Mouse (Mus musculus) CH12F3 (cell line): ENCODE data around the gene Pck1.

Experiments
- in situ Hi-C: fragments of 300-500 bp; cut with MboI; formaldehyde crosslinking; loops from 2 replicates; pipeline ENCODE4 v1.14.3; 2020; ENCODE audit warnings: low sequenced_read_pairs

Gene Pck1

GRCm38 (mm10) chr2:173172386-173172785, 19.5 kb downstream of the Pck1 start:
- in situ Hi-C loops: no loop called here

DNA sequence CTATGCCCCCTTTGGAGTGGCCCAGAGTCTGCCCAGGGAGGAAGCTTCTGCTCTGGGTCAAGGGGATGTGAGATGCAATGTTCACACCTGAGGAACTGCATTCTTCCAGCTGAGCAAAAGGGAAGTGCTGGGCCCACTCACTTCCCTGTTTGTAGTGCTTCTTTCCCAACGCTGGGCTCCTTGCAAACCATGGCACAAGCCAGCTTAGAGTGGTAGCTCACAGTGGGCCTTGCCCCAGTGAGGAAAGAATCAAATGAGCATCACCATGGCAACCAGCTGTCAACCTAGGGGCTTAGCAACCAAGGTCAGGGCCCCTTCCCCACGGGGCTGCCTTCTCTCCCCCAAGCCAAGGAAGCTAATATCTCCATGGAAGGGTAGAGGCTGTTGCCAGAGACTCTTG, 20.2 kb downstream of the Pck1 start:
- in situ Hi-C loops: no loop called here

DNA sequence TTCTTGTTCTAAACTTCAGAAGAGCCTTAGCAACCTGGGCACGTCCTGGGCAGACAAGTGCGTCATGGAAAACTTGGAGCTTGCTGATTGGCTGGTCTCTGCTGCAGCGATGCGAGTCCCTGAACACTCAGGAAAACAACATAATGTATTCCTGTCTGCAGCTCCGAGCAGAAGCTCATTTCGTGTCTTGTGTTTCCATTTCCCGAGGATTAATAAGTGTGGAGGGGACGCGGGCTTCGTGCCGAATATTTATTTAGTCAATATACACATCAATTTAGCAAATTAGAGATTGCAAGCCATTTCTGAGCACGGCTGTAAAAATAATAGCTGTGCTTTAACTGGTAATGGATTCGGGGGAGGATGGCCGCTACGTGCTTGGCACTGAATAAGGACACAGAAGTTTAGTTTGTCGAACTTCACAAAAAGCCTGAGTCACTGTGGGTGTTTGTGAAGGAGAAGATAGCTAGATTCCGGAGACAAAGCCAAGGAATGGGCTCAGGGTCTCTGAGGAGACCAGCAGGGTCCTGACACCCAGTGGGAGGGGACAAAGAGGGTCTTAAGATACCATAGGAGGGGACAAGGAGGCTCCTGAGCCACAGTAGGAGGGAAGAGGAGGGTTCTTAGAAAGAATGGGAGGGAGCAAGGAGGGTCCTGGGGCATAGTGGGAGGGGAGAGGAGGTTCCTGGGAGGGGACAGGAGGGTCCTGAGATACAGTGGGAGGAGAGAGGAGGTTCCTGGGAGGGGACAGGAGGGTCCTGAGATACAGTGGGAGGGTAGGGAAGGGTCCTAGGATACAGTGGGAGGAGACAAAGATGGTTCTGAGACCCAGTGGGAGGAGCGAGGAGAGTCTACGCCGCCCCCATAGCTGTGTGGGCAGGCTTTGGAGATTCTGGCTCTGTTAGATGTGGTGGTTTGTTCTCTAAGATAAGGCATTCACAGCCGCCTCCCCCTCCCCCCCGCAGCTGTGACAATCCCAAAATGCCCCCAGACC, 21.0 kb downstream of the Pck1 start:
- in situ Hi-C loops: no loop called here

DNA sequence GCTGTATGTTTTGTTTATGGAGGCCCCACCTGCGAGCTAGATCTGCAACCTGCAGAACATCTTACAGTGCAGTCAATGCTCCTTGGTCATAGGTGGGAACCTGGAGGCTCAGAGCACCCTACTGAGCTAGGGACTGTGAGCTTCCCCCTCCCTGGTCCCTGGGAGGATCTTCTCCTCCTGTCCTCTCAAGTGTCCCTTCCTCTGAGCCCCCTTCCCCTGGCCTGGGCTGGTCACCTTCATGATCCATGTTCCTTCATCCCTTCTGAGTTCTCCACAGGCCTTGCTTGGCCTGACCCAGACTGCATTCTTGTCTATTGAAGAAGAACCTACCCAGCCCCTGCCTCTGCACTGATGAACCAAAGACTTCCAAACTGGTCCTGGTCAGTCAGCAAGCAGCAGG, 21.7 kb downstream of the Pck1 start:
- in situ Hi-C loops: no loop called here

DNA sequence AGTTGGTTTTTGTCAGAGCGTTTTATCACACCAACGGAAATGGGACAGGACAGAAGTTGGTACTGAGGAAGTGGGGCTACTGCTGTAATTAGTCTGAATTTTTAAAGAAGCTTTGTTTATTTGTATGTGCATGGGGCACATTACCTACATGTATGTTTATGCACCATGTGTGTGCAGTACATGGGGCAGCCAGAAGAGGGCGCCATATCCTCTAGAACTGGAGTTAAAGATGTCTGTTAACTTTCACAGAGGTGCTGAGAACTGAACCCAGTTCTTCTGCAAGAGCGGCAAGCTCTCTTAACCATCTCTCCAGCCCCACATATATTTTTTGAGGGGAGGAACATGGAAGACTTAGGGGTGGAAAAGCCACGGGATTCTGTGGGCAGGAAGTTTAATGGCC, 22.9 kb downstream of the Pck1 start:
- in situ Hi-C loops: no loop called here

- in situ Hi-C loops: no loop called here
Measured at GRCm38 (mm10) chr2:173177481-173177880, 24.6 kb downstream of the Pck1 start.

DNA sequence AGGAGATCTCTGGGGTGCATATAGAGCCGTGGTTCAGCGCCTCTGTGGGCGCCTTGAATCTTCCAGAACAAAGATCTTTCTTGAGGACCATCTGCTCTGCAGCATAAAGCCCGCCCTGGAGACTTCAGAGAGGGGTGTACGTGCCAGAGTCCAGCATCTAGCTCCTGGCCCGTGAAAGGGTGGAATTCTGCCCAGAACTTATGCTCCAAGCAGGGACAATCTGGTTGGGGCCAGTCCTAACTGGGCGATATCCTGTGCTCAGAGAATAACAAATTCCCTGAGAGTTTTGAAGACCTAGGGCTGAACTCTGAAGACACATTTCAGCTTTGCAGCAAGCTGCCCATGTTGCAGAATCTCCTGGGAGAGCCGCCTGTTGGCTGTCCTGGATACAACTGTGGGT, 25.1 kb downstream of the Pck1 start:
- in situ Hi-C loops: no loop called here

- in situ Hi-C loops: no loop called here
Measured at GRCm38 (mm10) chr2:173179046-173179445, 26.2 kb downstream of the Pck1 start.

GRCm38 (mm10) chr2:173180026-173180425, 27.2 kb downstream of the Pck1 start:
- in situ Hi-C loops: no loop called here

GRCm38 (mm10) chr2:173180721-173181388, 28.0 kb downstream of the Pck1 start:
- in situ Hi-C loops: no loop called here

- in situ Hi-C loops: no loop called here
Measured at GRCm38 (mm10) chr2:173181486-173181885, 28.6 kb downstream of the Pck1 start.

GRCm38 (mm10) chr2:173181901-173182300, 29.1 kb downstream of the Pck1 start:
- in situ Hi-C loops: no loop called here

- in situ Hi-C loops: no loop called here
Measured at GRCm38 (mm10) chr2:173182796-173183195, 29.9 kb downstream of the Pck1 start.

DNA sequence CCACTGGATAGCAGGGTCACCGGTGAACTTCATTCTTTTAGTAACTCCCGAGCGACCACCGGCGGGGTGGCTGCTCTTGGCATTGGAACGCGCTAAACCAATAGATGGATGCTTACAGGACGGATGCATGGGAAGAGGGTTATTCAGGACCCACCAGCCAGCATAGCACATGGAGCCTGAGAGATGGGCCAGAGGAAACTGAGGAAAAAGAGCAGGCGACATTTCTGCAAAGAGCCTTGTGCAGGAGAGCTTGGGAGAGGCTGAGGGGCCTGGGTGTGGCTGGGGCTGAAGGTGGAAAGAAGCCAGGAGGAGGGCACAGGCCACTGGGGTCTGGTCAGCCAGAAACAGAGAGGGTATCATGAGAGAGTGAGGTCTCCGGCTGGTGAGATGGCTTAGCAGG, 30.5 kb downstream of the Pck1 start:
- in situ Hi-C loops: no loop called here

DNA sequence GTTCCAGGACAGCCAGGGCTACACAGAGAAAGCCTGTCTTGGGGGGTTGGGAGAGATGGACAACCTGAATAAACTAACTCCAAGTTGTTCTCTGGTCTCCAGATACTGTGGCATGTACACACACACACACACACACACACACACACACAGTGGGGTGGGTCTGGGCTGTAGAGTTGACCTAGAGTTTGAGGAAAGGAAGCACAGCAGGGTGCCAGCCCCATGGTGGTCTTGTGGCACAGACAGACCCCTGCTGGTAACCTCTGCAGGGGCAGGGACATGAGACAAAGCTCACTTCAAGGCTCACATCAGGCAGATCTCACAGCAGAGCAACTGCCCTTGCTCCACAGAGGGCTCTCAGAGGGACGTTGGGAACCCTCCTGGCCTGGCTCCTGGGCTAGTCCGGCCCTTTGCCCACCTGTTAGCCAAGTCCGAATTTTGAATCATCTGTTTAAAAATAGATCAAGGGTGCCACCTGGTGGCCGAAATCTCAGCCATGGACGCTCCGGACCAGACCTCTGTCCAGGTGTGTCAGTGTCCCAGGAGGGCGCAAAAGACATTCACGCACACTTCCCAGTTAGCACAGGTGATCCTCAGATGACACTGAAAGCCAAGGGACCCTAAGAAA, 31.1 kb downstream of the Pck1 start:
- in situ Hi-C loops: no loop called here

DNA sequence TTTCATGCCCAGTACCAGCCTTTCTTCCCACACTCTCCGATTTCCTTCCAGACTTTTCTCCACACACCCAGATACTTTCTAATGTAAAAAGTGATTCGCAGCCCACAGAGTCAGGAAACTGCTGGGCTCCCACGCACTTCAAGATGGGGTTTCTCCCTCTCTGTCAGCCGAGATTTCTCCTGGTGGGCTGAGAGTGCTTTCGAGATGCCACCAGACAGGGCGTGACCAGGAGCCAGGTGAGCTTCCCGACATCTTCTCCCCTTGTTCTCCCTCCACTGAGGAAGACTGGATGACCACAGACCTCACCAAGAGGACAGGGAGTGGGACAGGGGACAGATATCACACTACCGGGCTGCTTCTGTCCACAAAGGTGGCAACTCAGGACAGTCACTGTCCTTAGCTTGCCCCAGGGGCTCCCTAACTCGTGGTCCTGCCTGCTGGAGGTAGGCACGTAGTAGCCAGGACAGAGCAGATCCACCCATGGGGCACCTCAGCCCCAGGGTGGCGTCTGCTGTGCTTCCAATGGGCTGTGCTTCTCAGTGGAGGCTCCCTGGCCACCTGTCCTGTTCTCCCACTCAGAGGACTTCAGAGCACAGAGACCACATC, 31.7 kb downstream of the Pck1 start:
- in situ Hi-C loops: no loop called here

- in situ Hi-C loops: no loop called here
Measured at GRCm38 (mm10) chr2:173185282-173185681, 32.4 kb downstream of the Pck1 start.

DNA sequence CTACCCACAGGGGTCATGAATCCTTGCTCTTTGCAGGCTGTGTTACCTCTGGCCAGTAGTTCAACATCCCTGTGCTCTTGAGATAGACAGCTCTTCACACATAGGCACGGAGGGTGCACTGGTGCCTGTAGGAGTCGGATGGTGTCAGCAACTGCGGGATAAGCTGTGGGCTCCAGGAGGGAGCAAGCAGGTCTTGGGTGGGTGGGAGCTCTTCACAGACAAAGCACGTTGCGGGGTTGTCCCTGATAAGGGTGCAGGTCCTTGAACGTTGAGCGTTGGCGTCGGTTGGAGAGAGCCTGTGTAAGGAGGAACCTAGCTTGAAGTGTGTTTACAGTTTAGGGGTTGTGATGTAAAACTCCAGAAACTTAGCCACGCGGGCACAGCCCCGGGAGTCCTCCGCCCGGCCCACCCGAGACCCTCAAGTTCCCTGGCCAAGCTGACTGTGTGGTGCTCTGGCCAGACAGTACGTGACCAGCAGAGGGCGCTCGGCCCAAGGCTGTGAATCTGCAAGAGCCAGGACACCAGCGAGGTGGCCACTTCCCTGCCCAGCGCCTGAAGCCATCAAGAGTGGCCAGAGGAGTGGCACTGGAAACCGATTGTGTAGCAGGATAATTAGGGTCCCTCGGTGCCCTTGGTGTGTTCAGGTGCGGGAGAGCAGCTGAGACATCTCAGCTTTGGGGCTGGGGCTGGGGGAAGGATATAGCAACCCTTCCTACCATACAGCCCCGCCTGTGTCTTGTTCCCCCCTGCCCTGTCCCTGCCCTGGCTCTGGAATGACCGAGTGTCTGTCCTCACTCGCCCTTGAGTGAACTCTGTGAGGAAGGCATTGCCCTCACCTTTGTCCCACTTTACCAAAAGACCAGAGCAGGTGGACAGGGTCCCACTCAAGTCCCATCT, 33.4 kb downstream of the Pck1 start:
- in situ Hi-C loops: no loop called here

- in situ Hi-C loops: no loop called here
Measured at GRCm38 (mm10) chr2:173187182-173187855, 34.5 kb downstream of the Pck1 start.

DNA sequence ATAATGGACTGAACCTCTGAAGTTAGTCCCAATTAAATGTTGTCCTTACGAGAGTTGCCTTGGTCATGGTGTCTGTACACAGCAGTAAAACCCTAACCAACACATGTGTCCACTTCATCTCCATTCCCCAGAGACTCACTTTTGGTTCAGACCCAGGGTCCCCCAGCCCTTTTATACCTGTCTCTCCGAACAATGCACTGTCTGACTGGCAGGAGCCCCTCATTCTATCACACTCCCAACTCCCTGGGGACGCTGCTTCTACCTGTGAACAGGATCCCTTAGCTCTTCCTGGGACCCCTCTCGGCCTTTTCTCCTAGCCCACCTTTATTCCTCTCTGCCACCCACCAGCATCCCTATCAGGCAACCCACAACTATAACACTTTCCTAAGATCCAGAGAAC, 41.9 kb downstream of the Pck1 start:
- in situ Hi-C loops: no loop called here
